Mouse (Mus musculus): Measurements from ENCODE around the gene B4galt2.
A peak's percentile ranks its signal among the peaks of the same experiment; 100 is the strongest.

Gene B4galt2

DNA sequence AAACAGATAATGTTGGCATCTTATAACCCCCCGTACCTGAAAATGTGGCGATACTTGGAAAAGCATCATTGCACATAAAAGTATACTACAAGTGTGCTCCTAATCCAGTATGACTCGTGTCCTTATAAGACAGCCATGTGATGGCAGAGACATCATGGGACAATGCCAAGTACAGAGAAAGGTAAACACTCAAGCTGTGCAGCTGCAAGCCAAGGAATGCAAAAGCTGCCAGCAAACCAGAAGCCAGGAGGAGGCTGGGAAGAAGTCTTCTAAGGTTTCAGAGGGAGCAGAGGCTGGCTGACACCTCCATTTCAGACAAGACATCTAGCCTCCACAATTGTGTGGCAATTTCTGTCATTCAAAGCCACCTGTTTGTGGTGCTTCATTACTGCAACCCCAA lies 22.9 kb upstream of the B4galt2 start:
- no peak for DNase-seq (ENCODE audit: low spot score in 2 of 2)

DNA sequence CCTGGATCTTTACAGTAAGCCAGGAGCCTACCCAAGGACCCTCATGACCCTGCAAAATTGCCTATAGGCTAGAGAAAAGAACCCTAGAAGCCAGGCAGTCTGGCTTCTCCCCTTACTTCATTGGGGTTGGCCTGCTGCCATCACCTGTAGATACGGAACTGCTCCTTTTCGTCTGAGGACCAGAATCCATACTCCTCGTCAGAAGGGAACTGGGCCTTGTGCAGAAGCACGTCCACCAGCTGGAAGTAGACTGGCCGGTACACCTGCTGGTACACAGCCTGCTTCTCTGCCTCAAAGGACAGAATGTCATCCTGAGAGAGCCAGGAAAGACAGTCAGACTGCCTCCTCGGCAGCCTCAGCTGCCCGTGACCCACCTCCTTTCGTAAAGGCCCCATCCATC lies 21.5 kb upstream of the B4galt2 start:
- no peak for DNase-seq (ENCODE audit: low spot score in 2 of 2)

DNA sequence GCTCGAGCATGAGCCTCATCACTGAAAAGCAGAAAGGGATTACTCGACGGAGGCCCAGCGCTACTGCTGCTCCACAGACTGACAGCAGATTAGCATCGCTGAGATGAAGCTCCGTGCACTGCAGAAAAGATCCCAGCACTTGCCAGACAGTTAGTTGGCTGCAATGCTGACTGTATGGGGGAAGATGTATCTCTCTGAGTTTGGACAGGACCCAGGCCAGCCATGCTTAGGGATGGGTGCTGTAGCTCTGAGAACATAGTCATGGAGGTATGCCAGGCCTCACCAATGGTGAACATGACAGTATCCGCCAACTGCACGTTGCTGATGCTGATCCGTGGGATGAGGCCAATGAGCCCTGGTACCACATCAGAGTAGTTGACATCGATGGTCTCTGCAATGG lies 20.8 kb upstream of the B4galt2 start:
- DNase-seq (ENCODE audit: low spot score in 2 of 2) = no peak

DNA sequence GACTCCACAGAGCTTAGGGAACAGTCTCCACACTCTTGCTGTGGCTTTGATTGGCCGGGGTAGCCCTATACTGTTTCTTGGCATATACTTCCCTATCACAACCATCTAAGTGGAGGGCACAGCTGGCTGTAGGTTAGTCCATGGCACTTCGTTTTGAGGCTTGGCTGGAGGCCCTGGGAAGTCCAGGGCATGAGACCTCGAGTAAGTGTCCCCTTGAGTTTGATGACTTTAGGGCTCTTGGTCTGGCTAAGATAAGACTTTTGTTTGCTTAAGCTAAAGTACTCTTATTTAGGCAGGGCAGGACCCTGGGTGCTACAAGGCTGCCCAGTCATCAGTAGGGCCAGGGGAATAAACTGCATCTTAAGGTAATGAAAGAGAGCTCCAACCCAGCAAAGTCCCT lies 14.8 kb upstream of the B4galt2 start:
- DNase-seq (ENCODE audit: low spot score in 2 of 2) = no peak

DNA sequence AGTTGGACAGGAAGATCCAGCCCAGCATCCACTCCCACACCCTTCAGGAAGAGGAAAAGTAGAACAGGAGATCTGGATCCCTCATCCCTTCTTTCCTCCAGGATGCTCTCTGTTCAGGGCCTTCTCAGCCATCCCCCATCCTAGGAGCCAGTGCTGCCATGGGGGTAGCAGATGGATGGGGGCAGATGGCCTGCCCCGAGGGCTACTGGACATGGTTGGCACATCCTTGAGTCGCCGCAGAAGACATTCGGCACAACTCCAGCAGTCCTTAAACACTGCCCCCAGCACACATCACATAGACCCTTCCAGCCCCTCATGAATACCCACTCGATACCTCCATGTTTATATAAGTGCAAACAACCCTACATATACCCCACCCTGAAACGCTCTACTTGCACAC lies 12.7 kb upstream of the B4galt2 start:
- DNase-seq (ENCODE audit: low spot score in 2 of 2) = no peak

DNA sequence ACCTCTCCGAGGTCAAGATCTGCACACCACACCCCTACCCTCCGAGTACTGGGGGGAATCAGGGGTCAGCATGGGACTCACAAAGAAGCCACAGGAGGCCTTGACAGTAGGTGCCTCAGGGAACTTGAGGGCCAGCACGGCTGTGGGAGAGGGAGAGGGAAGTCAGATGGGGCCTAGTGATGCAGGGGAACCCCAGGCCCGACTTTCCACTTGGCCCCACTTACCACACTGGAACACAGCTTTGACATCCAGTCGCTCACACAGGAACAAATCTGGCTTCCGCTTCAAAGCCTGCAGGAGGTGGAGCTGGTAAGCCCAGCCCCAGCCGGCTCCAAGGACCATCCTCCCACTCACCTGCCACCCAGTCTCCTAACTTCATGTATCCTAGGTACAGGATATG lies 12.1 kb upstream of the B4galt2 start:
- DNase-seq (ENCODE audit: low spot score in 2 of 2) = no peak

DNA sequence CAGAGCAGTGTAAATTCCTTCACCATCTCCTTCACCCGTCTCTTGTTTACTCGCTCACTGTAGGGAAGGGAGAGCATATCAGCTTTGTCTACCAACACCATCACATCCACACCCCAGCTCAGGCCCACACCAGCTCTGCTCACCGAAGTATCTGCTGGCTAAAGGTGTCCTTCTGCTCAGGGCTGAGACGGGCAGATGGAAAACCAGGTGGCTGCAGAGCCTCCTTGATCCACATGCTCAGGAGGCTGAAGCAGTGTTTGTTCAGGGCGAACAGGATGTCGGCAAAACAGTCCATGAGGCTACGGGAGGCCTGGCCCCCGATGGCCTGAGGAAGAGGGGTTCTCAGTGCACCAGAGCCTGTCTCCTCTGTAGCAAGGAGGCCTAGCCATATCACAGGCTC lies 11.3 kb upstream of the B4galt2 start:
- no peak for DNase-seq (ENCODE audit: low spot score in 2 of 2)

DNA sequence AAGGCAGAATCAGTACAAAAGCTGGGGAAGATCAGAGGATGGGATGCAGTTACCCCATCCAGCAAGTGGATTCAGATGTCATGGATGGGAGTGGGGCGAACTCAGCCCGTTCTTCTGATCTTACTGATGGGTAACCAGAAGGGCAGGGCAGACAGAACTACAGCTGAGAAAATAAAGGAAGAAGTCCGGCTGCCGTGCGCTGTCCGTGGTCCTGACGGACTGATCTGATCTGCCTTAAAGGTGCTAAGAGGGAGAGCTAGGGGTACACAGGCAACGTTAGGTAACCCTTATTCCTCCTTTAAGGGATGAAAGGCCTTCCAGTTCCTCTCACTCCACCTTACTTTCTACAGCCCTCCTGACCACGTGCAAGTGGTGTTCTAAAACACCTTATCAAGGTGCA lies 10.1 kb upstream of the B4galt2 start:
- no peak for DNase-seq (ENCODE audit: low spot score in 2 of 2)

DNA sequence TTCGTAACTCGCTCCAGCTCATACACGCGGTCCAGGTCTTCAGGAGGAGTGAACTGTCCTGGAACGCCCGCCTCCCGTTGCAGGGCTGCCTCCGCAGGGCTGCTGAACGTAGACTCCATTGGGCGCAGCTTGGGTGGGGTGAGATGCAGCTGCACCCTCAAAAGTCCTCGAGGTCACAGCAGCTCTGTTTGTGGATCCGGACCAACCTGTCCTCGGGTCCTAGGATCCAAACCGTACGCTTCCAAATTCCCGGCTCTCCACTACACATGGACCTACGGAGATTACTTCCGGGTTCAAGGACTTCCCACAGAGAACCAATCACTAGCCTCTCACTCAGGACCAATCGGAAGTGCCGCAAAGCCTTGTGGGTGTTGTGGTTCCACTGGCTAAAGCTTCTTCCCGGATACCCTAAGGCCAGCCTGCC lies 8.5 kb upstream of the B4galt2 start, which contains the start of gene Dph2:
TSS of gene Dph2 (minus strand) at position 295 of the 424 bp plus-strand sequence.
- DNase-seq (ENCODE audit: low spot score in 2 of 2) = peak; percentile 51 to 68

DNA sequence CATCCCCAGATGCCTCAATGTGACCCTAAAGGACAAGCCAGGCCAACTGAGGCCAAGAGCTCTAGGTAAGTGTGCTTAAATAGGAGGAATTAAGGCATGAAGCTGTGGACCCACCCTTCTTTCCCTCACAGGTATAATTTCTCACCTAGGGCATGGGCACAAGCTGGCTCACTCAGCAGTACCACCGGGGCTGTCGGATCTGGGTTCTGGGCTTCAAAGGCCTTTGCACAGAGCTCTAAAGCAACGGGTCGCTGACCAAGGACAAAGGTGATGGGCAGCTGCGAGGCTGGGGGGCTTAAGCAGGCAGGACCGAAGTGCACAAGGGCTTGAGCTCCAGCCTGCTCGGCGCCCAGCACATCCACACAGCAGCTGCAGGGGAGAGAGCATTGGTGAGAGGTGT lies 7.5 kb upstream of the B4galt2 start:
- no peak for DNase-seq (ENCODE audit: low spot score in 2 of 2)

DNA sequence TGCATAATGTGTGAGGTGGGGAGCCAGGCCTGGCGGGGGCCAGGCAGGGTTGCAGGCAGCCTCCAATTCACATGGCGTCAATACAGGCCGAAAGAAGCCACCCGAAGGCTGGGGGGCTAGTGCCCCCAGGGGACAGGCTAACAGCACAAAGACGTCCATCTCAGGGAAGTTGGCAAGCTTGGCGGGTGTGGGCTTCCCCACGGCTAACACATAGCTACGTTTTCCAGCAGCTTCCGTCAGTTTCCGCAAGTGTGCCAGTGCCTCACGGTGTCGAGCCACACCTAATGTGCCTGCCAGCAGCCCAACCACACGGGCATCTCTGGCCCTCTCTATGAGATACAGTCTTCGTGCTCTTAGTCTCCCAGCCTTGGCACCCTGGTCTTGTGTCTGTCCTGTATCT lies 6.7 kb upstream of the B4galt2 start:
- DNase-seq (ENCODE audit: low spot score in 2 of 2) = no peak

DNA sequence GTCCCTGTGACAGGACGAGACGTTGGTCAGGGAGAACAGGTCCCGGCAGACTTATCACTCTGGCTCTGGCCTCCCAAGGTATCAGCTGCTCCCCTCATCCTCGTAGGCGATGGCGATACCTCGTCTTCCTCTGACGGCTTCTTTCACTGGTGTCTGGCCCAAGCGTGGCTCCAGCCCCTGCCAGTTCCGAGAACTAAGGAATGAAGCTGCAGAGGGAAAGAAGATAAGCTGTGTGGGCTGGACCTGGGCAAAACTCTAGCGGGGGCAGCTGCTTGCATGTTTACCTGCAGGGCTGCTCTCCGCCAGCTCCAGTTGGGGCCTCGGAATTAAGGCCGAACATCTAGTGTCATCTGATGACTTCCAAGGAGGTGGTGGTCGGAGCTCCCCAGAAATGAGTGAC lies 6.2 kb upstream of the B4galt2 start:
- no peak for DNase-seq (ENCODE audit: low spot score in 2 of 2)

DNA sequence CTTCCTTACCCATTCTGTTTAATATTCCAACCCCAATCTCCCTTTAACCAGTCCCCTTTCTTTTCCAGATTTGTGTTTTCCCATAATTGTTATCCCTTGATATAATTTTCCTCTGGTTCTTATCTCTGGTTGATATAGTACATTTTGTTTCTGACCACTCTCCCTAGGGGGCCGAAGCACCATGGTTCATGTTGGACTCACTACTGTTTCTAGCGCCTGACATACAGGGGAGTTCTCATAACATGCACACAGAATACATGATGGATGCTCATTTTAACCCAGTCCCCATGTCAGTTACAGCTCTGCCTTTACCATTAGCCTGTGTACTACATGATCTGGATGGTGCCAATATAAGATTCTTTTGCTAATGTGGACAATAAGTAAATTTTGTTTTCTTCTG lies 4.6 kb upstream of the B4galt2 start:
- no peak for DNase-seq (ENCODE audit: low spot score in 2 of 2)

DNA sequence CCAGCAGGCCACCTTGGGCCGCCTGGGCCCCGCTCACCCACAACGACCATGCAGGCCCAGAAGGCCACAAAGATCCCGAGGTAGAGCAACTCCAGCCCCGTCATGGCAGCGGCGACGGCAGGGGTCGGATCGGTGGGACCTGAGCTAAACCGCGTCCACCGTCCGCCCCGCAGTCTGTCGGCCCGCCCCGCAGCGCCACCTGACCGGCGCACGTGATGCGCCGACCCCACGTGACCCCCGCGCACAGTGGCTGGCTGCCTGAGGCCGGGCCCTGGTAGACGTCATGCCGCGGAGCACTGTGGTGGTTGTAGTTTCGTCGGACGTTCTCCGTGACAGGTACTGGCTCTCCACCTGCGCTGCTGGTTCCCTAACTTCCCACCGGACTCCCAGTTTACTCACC lies 3.8 kb upstream of the B4galt2 start, which contains the start of gene Atp6v0b:
TSS of gene Atp6v0b (minus strand) at position 201 of the 400 bp plus-strand sequence.
- DNase-seq (ENCODE audit: low spot score in 2 of 2) = peak; percentile 92 to 93

DNA sequence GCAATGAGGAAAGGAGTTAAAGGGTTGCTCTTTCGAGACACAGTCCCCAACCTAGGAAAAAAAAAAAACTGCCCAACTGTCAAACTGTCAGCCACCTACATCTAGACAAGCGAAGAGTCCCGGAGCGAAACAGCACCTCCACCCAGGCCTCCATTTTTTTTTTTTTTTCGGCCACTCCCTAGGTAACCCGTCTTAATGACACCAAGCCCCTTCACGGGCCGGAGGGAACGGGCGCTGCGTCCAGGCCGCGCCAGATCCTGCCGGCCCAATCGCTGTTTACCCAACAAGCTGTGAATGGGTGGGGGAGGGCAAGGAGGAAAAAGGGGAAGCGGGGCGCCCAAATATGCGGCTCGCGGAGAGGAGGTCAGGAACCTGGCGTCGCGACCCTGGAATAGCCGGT lies 3.4 kb upstream of the B4galt2 start:
- no peak for DNase-seq (ENCODE audit: low spot score in 2 of 2)

DNA sequence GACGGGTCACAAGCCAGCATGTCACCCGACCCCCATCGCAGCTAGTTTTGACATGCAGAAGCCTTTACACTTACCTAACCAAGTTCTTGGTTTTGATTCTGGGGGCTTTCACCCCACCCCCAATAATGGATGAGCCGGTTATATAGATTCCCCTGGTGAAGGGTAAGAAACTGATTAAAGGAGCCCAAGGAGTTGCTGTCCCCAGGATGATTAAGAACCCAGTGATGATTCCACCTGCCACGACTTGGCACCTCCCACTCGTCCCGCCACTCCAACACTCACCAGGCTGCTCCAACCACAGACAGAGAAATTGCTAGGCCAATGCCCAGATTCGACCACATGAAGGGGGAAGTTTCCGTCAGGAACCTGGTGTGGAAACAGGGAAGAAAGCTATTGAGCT lies 2.7 kb upstream of the B4galt2 start:
- no peak for DNase-seq (ENCODE audit: low spot score in 2 of 2)

DNA sequence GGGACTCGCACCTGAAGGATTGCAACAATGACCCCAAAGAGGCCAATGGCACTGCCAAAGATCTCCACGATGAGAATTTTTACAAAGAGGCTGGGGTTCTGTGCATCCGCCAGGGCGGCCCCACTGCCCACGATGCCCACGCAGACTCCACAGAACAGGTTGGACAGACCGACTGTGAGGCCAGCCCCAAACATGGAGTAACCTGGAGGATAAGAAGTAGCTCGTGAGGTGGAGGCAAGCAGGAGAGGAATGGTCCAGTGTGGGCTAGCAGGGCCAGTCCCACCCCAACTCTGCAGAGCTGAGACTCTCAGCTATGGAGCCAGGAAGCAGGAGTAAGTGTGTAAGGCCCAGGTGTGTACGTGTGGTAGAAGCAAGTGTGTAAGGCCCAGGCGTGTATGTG lies 1.8 kb upstream of the B4galt2 start:
- DNase-seq (ENCODE audit: low spot score in 2 of 2) = no peak

DNA sequence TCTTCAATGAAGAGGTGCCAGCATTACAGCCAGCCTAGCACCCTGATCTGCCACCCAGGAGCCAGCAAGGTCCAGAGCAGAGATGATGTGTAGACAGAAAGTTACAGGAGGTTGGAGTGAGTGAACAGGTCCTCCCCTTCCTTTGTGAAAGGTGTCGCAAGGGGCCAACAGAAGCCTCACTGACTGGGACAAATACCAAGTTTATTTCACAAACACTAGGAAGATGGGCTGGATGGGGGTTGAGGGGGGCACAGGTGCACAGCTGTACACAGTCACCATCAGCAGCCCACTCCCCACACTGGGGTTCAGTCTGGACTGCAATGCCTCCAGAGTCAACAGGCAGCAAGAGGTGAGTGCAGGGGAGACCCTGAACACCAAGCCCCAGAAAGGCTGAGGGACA lies 859 bp upstream of the B4galt2 start:
- DNase-seq (ENCODE audit: low spot score in 2 of 2) = no peak

DNA sequence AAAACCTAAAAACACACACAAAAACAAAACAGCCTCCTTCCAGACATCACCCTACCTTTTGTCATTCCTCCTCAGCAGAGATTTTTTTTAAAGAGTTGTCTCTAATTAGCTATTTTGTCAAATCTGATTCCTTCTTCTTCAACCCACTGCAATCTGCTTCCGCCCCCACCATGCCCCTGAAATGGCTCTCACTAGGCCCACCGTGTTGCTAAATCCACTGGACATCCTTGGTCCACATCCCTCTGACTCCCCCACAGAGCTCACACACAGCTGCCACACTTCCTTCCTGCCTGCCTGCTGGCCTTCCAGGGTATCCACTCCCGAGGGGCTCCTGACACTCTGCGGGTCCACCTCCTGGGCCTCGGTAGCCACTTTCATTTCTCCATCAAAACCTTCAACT lies 4.6 kb downstream of the B4galt2 start:
- DNase-seq (ENCODE audit: low spot score in 2 of 2) = no peak

DNA sequence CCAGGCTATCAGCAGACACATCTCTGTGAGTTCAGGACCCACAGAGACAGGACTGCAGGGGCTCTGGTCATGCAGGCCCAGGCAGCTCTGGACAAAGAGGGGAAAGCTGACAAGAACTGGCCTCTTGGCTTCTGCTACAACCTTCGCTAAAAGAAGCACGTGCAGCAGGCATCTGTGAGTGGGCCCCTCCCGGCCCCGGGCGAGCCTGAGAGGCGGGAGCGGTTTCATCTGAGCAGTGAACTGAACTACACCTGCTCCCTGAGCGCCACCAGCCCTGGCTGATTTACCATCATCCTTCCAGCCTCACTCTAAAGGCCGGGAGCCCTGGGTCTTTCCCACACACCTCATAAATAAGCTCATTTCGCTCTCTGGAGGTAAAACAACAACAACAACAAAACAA lies 5.0 kb downstream of the B4galt2 start:
- DNase-seq (ENCODE audit: low spot score in 2 of 2) = no peak

DNA sequence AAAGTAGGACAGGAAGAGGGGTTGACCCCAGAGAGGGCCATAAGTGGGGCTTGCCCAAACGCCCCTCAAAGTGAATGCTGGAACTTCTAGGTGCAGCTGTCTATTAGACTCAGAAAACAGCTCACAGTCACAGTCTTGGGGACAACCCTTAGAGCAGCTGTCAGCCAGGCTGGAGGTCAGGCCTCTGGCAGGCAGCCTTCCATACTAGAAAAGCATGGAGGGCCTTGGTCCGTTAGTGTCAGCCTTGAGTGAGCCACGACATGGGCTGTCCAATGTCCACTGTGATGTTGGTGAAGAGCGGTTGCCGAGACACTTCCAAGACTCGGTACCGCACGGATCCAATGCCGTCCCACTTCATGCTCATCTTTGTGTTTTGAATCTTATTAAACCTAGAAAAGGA lies 9.7 kb downstream of the B4galt2 start:
- no peak for DNase-seq (ENCODE audit: low spot score in 2 of 2)

DNA sequence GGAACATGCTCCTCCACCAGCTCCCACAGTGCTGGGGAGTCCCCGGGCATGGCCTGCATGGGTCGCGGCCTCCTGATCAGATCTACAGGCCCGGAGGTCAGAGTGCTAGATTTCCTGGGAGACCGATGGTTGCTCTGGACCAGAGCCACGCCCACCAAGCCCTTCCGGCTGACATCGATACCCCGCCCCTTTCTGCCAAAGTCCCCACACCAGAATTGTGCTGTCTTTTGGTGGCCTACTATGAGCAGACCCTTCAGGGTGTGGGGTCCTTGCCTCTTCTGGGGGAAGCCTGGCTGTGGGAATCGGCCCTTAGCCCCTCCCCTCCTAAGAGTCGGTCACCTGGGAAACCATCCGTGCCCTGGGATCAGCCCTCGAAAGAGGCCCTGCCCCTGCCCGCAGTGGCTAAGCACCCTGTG lies 10.8 kb downstream of the B4galt2 start, which contains the start of gene Ccdc24:
TSS of gene Ccdc24 (minus strand) at position 87 of the 416 bp plus-strand sequence.
- DNase-seq (ENCODE audit: low spot score in 2 of 2) = no peak

DNA sequence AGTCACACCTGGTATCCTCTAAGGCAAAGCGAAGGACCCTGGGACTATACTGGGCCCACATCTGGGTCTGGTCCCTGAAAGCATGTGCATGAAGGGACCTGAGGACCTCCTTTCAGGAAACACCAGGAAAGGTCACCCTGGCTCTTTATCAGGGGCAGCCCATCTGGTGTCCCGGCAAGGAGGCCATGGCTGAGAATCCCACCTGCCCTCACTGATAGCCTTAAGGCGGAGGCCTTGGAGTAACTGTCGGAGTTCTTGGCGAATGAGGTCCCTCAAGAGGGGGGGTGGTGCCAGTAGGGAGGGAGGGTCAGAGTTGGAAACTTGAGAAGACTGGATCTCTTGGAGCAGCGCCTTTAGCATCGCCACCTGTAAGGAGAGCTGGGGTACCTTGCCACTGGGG lies 11.5 kb downstream of the B4galt2 start:
- DNase-seq (ENCODE audit: low spot score in 2 of 2) = no peak

DNA sequence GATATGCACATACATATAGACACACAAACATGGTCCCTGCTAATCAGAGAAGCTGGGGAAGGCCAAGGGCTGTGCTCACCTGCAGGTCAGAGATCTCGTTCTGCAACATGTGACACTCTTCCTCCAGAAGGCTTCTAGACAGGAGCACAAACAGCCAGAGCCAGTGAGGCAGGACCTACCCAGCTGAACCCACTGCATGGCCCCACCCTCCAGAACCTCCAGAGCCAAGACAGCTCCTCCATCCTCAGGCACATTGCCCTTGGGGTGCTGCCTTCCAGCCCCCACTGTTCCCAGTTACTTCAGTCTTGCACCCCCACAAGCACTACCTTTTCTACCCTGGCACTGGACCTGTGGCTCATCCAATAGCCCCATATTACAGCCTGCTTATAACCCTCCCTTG lies 12.8 kb downstream of the B4galt2 start:
- DNase-seq (ENCODE audit: low spot score in 2 of 2) = no peak

DNA sequence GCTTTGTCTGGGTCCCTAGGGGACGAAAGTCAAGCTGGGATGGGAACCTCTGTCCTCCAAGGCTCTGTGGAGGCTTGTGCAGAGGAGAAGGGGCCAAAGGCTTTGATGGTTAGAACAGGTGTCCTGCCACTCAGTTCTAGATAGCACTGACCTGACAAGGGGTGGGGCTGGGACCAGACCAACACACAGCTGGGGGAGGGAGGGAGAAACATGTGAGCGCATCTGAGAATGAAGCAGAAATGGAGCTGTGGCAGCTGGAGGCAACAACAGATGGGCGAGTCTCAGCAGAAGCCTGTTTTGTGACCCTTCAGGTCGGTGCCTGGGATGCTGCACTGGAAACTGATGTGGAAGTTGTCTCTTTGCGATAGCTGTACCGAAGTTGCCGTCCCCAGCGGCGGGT lies 14.0 kb downstream of the B4galt2 start:
- no peak for DNase-seq (ENCODE audit: low spot score in 2 of 2)

Data from frontal cortex, postnatal 25 days (tissue).